Mouse (Mus musculus) limb, embryonic 15.5 days (tissue): Measurements from ENCODE around the gene Pwwp2a. TPM values are rescaled to one million over a fixed set of nuclear protein-coding genes. Genes with fewer than 3 reads are reported as not detected.

Experiments used
- polyA plus RNA-seq: library from polyadenylated mRNA; unstranded; fragments of >200 nt; fragmentation: Nextera tagmentation; extraction: Ambion mirVana; gene quantifications from 2 replicates; pipeline ENCODE4 v1.2.1, GENCODE M21; 2015

Gene Pwwp2a
- polyA plus RNA-seq, 1 experiment from 2014 or later: 22.7 TPM

Other genes with a start within 250 kb of the Pwwp2a start
- 55.0 and 60.2 TPM in 2 replicates for gene Slu7, start 248.3 kb upstream of the Pwwp2a start, polyA plus RNA-seq
- 58.0 and 58.9 TPM in 2 replicates for gene C1qtnf2, start 207.7 kb upstream of the Pwwp2a start, polyA plus RNA-seq
- 9.5 and 11.3 TPM in 2 replicates for gene Ccnjl, start 153.2 kb upstream of the Pwwp2a start, polyA plus RNA-seq
- 2.2 and 2.8 TPM in 2 replicates for gene 4933415A04Rik, start 95.0 kb upstream of the Pwwp2a start, polyA plus RNA-seq
- gene Fabp6, start 80.5 kb upstream of the Pwwp2a start, polyA plus RNA-seq: 0.59 and 2.1 TPM in 2 replicates
- gene Ttc1, start 66.0 kb downstream of the Pwwp2a start, polyA plus RNA-seq: 65.8 and 68.1 TPM in 2 replicates
- gene Adra1b, start 219.2 kb downstream of the Pwwp2a start, polyA plus RNA-seq: 0.61 and 1.1 TPM in 2 replicates